Mouse (Mus musculus): Measurements from ENCODE around the gene Vtn.

GRCm38 (mm10) chr11:78463286-78464036 lies 35.4 kb upstream of the Vtn start:
- TF ChIP-seq CTCF (IDR thresholded peaks at IDR 0.05; ENCODE audit: extremely low read depth, insufficient read depth, insufficient read length, insufficient replicate concordance): no peak
- no peak for TF ChIP-seq POLR2A (IDR thresholded peaks at IDR 0.05; ENCODE audit: low read depth, low read length)

Data from spleen, adult 2 months (tissue).